Comparison of ENCODE assay signal across 8 mouse cellular contexts in the genomic region with DNA sequence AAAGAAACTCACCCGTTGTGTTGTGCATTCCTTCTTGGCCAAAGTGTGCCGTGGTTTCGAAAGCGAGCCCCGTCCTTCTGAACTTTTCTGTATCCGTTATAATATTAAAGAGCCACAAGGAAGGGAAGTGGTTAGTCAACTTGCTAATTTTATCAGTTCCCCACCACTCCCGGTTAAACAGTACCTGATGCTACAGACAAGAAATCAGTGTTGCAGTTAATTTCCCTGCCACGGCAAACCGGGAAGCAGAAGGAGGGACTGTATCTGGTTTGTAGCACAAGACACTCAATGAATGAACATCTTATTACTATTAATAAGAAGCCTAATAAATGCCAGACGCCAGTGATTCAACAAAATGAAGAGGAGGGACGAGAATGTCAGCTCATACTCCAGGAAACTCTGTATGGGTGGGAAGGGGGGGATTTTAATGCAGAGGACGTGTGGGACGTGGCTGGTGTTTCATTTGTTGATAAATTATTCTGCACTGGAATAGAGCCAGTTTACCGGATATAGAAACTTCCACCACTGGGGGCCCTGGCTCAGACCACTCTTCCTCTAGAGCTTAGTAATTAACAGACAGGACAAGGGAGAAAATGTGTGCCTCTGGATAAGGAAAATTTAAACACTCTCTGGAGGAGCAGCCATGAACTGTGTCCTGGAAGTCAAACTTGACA.
A peak's percentile ranks its signal among the peaks of the same experiment; 100 is the strongest.
DNase-seq lines count a peak whose midpoint lies in the region; ATAC-seq lines count a peak whose summit lies in the region.

No protein-coding gene starts in this region.

- H3K9ac ChIP-seq in kidney, embryonic 16.5 days (replicated peaks; ENCODE audit: low read length), result peak overlapping the region; percentile 50
- no peak overlapping the region for H3K9ac ChIP-seq in forebrain, embryonic 15.5 days (replicated peaks)

- H3K4me2 ChIP-seq in kidney, embryonic 16.5 days (replicated peaks; ENCODE audit: low read depth, low read length), result peak overlapping the region; percentile 39
- H3K4me2 ChIP-seq in forebrain, embryonic 15.5 days (replicated peaks), result peak overlapping the region; percentile 31

- no peak for DNase-seq in kidney, adult 8-10 months
- peak; percentile 18 to 48 for DNase-seq in kidney, postnatal 4 days
- no peak for DNase-seq in urinary bladder, postnatal 10 days (ENCODE audit: low spot score)
- no peak for DNase-seq in urinary bladder, postnatal 36 days (ENCODE audit: low spot score in 2 of 2)
- no peak for DNase-seq in frontal cortex, postnatal 25 days (ENCODE audit: low spot score in 2 of 2)

- H3K9me3 ChIP-seq in kidney, embryonic 16.5 days (ENCODE audit: low read length), result no peaks in the 10 kb centered on the region
- H3K9me3 ChIP-seq in forebrain, embryonic 15.5 days, result no peaks in the 10 kb centered on the region

- no peaks in the 10 kb centered on the region for H3K36me3 ChIP-seq in kidney, embryonic 16.5 days (ENCODE audit: insufficient read depth, low read length)
- no peaks in the 10 kb centered on the region for H3K36me3 ChIP-seq in forebrain, embryonic 15.5 days

- WGBS in kidney, embryonic 16.5 days, result 39% methylated on average over 14 of the region's 14 CpGs
- WGBS in forebrain, embryonic 15.5 days, result 43% methylated on average over 14 of the region's 14 CpGs

- H3K27me3 ChIP-seq in kidney, embryonic 16.5 days (ENCODE audit: insufficient read depth, low read length), result no peaks in the 10 kb centered on the region
- no peaks in the 10 kb centered on the region for H3K27me3 ChIP-seq in forebrain, embryonic 15.5 days

- peak overlapping the region; percentile 72 for H3K27ac ChIP-seq in kidney, embryonic 16.5 days (ENCODE audit: low read length)
- H3K27ac ChIP-seq in forebrain, embryonic 15.5 days (replicated peaks), result no peak overlapping the region

- peak overlapping the region; percentile 38 for H3K4me3 ChIP-seq in kidney, embryonic 16.5 days (ENCODE audit: low read length)
- H3K4me3 ChIP-seq in forebrain, embryonic 15.5 days, result peak overlapping the region; percentile 11; the same call in 1 of the 2 replicates

- peaks cover 11% of the 10 kb centered on the region for H3K4me1 ChIP-seq in kidney, embryonic 16.5 days (ENCODE audit: insufficient read depth, low read length)
- peaks cover 12% of the 10 kb centered on the region; the same call in 1 of the 2 replicates for H3K4me1 ChIP-seq in forebrain, embryonic 15.5 days

- ATAC-seq in kidney, embryonic 16.5 days (ENCODE audit: low FRiP score, low TSS enrichment), result peak; percentile 77
- peak; percentile 63 for ATAC-seq in forebrain, embryonic 15.5 days (replicated peaks)
- ATAC-seq in monocyte, adult 5-6 weeks (replicated peaks; ENCODE audit: insufficient number of reproducible peaks, low FRiP score, low TSS enrichment, poor library complexity, severe bottlenecking), result peak; percentile 47; the same call in 1 of the 2 replicates

Comparison
In these comparisons a context has a peak if more than half of its experiments do, and no peak if none do; other contexts are left out.
1. DNase-seq: peak in kidney, postnatal 4 days (2 of 2); none in kidney, adult 8-10 months (0 of 2), urinary bladder, postnatal 10 days (single experiment), urinary bladder, postnatal 36 days (0 of 2) and frontal cortex, postnatal 25 days (0 of 2).
2. Peak in every context shown above with its lines, with median percentiles within 50 percentile points of each other: ATAC-seq.